Mouse (Mus musculus) fibroblast of lung, adult 2 months (primary cell): Measurements from ENCODE around the gene Exoc3.

Experiments used
- DNase-seq: peaks from one replicate; pipeline ENCODE4 v3.0.0-alpha.2; 2011; ENCODE audit warnings: low read depth

The Exoc3 gene

GRCm38 (mm10) chr13:74138906-74139647 is 69.5 kb downstream of the Exoc3 start:
- DNase-seq: no peak

DNA sequence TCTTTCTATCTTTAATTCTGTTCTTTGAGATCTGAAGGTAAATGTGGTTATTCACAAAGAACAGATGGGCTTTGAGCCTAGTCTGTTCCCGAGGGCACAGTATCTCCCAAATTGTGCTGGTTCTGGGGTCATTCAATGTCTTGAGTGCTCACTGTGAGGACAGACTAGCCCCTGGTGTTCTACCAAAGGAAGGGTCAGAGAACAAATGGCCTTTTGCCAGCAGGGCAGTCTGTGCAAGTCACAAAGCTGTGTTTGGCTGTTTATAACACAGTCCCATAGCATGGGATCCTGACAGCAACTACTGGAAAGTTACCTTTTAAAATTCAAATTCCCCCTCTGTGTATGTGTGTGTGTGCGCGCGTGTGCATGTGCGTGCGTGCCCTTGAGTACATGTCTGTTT is 78.6 kb downstream of the Exoc3 start:
- DNase-seq: no peak

DNA sequence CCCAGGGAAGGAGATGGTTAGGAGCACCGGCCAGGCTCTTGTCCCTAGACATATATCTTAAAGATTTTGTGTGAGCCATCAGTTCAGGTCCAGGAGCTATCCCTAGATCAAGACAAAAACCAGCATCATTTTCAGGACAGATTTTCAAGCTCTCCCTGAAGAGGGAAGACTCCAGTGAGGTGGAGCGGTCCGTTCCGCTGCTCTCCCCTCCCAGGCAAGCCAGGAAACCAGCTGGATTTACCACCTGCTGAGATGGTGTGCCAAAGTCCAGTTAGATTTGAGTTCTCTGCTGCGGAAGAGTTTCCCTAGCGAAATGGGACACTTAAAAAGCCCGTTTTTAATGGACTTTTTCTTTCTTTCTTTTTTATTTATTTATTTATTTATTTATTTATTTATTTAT is 81.0 kb downstream of the Exoc3 start:
- DNase-seq: no peak

DNA sequence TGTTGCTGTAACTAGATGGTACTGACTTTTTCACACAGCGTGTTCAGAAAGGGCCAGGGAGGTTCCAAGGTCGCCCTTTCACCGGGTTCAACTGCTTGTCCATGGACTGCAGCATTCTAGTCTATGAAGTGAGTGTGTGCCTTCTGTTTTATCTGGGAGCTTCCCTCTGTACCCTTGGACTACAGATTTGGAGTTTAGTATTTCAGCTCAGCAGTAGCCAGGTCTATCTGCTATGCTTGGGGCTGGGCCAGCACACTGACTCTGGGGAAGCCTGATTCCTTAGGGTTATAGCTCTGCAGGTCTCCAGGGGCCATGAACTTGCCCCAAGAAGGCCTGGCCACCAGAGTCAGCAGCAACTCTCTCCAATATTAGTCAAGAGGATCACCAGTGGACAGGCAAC is 85.9 kb downstream of the Exoc3 start:
- DNase-seq: no peak

GRCm38 (mm10) chr13:74121795-74122330 is 86.7 kb downstream of the Exoc3 start:
- DNase-seq: no peak

DNA sequence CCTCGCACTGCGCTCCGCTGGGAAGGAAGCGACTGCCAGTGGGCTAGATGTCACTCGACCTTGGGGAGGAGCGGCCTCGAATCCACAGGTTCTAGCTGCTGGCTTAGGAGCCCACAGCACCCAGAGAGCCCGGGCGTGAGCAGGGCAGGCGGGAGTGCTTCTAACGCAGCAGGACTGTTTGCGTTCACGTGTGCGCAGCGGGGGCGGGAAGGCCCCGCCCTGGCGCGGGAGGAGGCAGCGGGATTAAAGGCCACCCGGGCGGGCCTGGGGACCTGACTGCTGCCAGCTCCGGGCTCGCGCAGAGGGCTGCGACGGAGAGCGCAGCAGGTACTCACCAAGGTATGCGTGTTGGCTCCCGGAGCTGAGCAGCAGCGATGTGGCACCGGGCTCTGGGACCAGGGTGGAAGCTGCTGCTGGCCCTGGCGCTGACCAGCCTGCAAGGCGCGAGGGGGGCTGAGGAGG is 87.4 kb downstream of the Exoc3 start, which contains the start of gene Slc9a3:
Gene Slc9a3 (plus strand): TSS at position 317 of the 462 bp plus-strand sequence.
- DNase-seq: no peak
